Mouse (Mus musculus) stomach, embryonic 16.5 days (tissue): ENCODE measurements at regions not wholly inside any gene's neighbourhood (a gene's known extent, or its start where the extent isn't known, plus 50 kb on each side); places are given as distances from the start of the nearest gene placed in this dataset.

Experiments used
- ATAC-seq: fragments of 200-750 bp; cut with Nextera tagmentation; 2 replicates; pipeline ENCODE4 v1.8.0; 2017; ENCODE audit warnings: moderate number of reproducible peaks, moderate TSS enrichment; ENCODE audit not compliant: insufficient read depth, low FRiP score
- H3K27ac ChIP-seq: fragments of 300-500 bp; sonication (generic); 2 replicates; pipeline ENCODE4 v1.5.1; 2014; ENCODE audit warnings: low read length
- H3K27me3 ChIP-seq: fragments of 300-500 bp; sonication (generic); 2 replicates; pipeline ENCODE4 v1.6.1; 2014; ENCODE audit warnings: low read length, control low read depth, mixed read lengths; ENCODE audit not compliant: control insufficient read depth, insufficient read depth
- H3K36me3 ChIP-seq: fragments of 300-500 bp; sonication (generic); 2 replicates; pipeline ENCODE4 v1.6.1; 2014; ENCODE audit warnings: low read length; ENCODE audit not compliant: control insufficient read depth, insufficient read depth
- H3K4me1 ChIP-seq: fragments of 300-500 bp; sonication (generic); 2 replicates; pipeline ENCODE4 v1.6.1; 2014; ENCODE audit warnings: low read length, control low read depth, mixed read lengths; ENCODE audit not compliant: control insufficient read depth, insufficient read depth
- H3K4me2 ChIP-seq: fragments of 300-500 bp; sonication (generic); 2 replicates; pipeline ENCODE4 v1.6.1; 2014; ENCODE audit warnings: low read depth, low read length, mixed read lengths
- H3K4me3 ChIP-seq: fragments of 300-500 bp; sonication (generic); replicated peaks from 2 replicates; pipeline ENCODE4 v1.5.1; 2014; ENCODE audit warnings: mild to moderate bottlenecking, low read length
- H3K9ac ChIP-seq: fragments of 300-500 bp; sonication (generic); 2 replicates; pipeline ENCODE4 v1.6.1; 2014; ENCODE audit warnings: low read length
- H3K9me3 ChIP-seq: fragments of 300-500 bp; sonication (generic); replicated peaks from 2 replicates; pipeline ENCODE4 v1.6.1; 2016; ENCODE audit warnings: low read length, control low read depth; ENCODE audit not compliant: control insufficient read depth
- WGBS: fragments of 180-500 bp; shearing (Covaris S2); extraction: QIAGEN DNeasy Blood & Tissue Kit; methylation state at CpG from one replicate; pipeline ENCODE4 v1.1.7; 2014; 5-methylcytosine and 5-hydroxymethylcytosine counted together

DNA sequence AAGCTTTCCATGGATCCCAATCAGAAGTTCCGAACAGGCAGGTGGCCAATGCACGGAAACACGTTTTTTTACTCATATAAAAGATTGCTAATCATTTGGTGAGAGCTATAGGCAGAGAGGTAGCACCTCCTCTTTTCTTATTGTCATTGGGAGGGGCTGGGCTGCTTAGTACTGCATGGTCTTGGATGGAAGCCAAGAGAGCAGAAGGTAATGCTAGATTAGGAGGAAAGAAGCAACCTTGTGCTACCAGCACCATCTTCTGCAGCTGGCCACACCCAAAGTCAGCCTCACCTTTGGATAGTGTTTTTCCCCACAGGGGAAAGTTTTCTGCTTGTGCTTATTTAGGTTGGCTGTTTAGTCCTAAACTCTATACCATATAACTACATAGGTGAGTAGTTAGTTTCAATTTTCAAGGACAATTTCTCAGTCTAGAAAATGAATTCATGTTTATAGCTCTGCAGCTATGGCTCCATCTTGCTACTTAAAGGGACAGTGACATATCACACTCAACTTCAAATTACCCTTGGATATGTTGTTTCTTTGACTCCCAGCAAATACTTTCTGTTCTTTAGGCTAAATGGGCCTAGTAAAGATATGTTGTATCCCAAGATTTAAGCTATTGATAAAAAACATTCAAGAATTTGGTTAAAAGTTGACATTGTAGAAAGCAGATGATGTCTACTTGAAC lies 66.6 kb upstream of the Lcorl start:
- no peak overlapping the region for H3K4me2 ChIP-seq
- H3K27ac ChIP-seq, result no peak overlapping the region
- WGBS, result 69% methylated on average over 3 of the region's 3 CpGs
- no peak overlapping the region for H3K4me3 ChIP-seq
- peak; percentile 61; the same call in 1 of the 2 replicates for ATAC-seq
- no peaks in the 10 kb centered on the region for H3K9me3 ChIP-seq
- H3K9ac ChIP-seq, result no peak overlapping the region
- H3K36me3 ChIP-seq, result no peaks in the 10 kb centered on the region
- no peaks in the 10 kb centered on the region for H3K27me3 ChIP-seq
- peaks cover 5% of the 10 kb centered on the region for H3K4me1 ChIP-seq
